Mouse (Mus musculus) mesoderm, embryonic 11.5 days (tissue): Measurements from ENCODE around the gene Pfn1.

Experiments used
- DNase-seq: peaks from one replicate; pipeline ENCODE4 v3.0.0-alpha.2; 2012; ENCODE audit warnings: low read depth, low spot score

Pfn1 gene

GRCm38 (mm10) chr11:70654198-70654922, at the start of gene Pfn1:
Gene Pfn1 (minus strand): TSS chr11:70654644.
- peak; percentile 82 for DNase-seq

- DNase-seq, result no peak
Measured at GRCm38 (mm10) chr11:70702781-70703180, 48.3 kb upstream of the Pfn1 start.

GRCm38 (mm10) chr11:70701984-70702733, 47.7 kb upstream of the Pfn1 start:
- no peak for DNase-seq

DNA sequence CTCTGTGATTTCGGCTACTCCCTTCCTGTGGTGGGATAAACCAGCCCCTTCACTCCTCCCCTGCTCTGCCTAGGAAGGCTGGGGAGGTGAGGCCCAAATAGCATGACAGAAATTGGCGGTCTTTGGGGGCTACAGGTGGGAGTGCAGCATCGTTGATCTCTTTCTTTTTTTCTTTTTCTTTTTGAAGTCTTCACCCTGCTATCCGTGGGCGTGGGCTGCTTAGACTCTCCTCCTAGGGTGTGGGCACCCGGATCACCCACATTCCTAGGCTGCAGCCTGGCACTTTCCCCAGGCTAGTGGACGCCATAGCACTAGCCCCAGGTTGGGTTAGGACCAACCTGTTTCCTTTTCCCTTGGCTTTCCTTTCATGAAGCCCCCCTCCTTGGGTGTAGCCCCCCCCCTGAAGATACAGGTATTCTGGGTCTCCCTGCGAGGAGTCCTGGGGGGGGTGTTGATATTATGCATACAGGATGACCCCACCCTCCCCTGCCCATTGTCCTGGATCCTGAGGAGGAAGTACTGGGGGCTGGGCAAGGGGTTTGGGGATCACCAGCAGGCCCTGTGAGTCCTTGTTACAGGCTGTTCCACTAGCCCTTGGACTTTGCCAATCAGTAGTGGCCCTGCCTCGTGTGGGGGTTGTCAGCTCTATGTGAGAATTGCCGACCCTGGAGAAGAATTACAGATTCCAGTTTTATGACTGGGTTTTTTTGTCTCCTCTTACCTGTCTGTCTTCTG, 46.9 kb upstream of the Pfn1 start:
- no peak for DNase-seq

- peak; percentile 51 for DNase-seq
Measured at GRCm38 (mm10) chr11:70700613-70701012, 46.2 kb upstream of the Pfn1 start.

GRCm38 (mm10) chr11:70699722-70700556, 45.5 kb upstream of the Pfn1 start, which contains the start of the genes Inca1 and Kif1c:
Gene Inca1 (minus strand): TSS chr11:70700155.
Gene Kif1c (plus strand): TSS chr11:70700548.
- DNase-seq, result peak; percentile 94

DNA sequence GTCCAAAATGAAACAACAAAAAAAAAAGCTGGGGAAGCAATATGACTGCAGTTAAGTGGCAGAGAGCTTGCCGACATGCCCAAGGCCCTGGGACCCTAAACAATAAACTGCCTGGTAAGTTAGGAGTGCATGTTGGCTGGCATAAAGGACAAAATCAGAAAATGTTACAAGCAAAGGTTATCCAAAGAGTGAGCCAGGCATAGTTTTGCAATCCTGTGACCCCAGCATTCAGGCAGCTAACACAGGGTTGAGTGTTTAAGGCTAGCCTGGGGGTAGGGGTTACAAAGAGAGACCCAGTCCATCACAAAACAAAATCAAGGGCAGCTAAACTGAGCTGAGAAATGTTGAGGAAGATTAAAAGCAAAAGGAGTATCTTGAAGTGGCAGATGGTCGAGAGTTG, 44.6 kb upstream of the Pfn1 start:
- no peak for DNase-seq

- DNase-seq, result no peak
Measured at GRCm38 (mm10) chr11:70697376-70697775, 42.9 kb upstream of the Pfn1 start.

DNA sequence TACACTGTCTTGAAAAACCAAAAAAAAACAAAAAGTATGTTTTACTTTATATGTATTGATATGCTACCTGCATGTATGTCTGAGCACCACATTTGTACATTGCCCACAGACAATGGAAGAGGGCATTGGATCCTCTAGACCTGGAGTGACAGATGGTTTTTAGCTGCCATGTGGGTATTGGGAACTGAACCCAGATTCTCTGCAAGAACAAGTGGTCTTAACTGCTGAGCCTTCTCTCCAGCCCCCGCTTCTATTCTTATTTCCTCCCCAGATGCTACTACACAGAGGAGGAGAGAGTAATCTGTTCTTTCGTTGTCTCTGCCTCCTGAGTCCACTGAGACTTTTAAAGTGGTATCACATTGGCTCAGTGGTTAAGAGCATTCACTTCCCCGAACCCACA, 39.1 kb upstream of the Pfn1 start:
- no peak for DNase-seq

GRCm38 (mm10) chr11:70689578-70689977, 35.1 kb upstream of the Pfn1 start:
- DNase-seq, result no peak

DNA sequence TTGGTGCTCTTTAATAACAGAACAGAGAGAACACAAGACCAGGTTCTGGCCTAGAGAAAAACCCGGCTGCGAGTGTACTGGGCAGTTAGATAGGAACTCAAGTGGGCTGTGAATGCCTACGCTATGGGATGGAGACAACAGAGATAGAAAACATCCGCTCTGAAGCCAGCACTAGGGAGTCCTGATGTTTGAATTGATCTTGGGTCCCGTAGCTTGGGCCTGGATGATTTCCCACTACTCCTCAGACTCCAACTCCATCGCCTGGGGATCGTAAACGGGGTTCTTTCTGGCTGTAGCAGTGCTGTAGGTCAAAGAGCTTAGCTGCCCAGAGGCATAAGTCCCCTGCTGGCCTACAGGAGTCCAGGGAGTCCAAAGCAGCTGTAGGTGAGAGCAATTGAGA, 33.9 kb upstream of the Pfn1 start:
- DNase-seq, result no peak

DNA sequence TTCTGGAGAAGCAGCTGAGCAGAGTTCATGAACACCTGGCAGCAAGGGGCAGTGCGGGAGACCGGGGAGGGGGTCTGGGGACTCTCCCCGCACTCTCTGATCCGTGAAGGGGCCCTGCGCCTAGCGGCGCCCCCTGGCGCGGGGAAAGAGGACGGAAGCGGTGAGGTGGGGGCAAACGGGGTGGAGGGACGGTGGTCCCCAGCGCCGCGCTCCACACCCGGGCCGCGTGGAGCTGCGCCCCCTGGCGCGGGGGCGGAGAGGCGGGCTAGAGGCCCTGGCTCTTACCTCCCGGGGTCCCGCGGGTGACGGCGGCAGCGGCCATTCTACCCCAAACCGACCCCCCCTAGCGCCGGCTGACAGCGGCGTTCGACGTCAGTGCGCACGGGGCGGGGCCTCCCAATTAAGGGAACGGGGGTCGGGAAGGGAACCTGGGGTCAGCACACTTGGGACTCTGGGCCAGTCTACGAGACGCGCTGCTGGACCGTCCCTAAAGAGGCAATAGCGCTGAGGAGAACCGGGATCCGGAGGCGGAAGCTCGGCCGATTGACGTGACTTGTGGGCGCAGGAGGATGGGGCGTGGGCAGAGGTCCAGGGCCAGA, 33.3 kb upstream of the Pfn1 start, which contains the start of gene Camta2:
Gene Camta2 (minus strand): TSS at position 505 of the 599 bp plus-strand sequence.
- peak; percentile 85 for DNase-seq

- DNase-seq, result peak; percentile 41
Measured at GRCm38 (mm10) chr11:70686901-70687566, 32.6 kb upstream of the Pfn1 start.

DNA sequence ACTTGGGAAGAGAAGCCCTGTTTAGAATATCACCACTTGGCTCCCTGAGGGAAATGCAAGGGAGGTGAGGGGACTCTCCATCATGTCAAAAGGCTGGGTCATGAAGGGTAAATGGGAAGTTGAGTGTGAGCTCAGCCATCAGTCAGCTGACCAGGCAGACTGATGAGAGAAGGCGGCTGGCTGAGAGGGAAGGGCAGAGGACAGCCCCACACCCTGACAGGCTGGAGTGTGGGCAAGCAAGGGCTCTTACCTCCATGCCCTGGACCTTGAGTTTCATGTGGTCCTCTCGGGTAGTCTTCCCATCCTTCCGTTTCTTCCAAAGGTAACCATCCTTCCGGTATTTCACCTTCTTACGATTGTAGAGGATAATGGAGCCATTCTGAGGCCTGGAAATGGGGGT, 29.2 kb upstream of the Pfn1 start:
- DNase-seq, result no peak

GRCm38 (mm10) chr11:70681897-70682581, 27.6 kb upstream of the Pfn1 start:
- DNase-seq, result peak; percentile 82

DNA sequence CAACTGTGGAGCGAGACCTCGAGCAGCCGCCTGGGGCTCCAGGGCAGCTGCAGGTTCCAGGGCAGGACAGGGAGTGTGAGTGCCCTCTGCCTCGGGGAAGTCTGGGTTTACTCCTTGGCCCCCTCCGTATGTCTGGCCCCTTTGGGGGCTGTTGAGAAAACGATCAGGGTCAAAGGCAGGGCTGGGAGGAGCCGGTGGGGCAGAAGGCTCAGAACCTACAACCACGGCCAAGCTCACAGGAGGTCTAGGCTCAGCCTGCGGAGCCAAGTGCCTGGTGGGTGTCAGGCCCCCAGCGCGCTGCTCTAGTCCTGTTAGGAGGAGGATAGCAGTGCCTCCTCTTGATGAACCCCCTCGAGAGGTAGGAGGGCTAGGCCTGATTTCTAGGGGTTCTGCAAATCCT, 26.7 kb upstream of the Pfn1 start:
- DNase-seq, result no peak

GRCm38 (mm10) chr11:70679894-70680293, 25.4 kb upstream of the Pfn1 start:
- no peak for DNase-seq

DNA sequence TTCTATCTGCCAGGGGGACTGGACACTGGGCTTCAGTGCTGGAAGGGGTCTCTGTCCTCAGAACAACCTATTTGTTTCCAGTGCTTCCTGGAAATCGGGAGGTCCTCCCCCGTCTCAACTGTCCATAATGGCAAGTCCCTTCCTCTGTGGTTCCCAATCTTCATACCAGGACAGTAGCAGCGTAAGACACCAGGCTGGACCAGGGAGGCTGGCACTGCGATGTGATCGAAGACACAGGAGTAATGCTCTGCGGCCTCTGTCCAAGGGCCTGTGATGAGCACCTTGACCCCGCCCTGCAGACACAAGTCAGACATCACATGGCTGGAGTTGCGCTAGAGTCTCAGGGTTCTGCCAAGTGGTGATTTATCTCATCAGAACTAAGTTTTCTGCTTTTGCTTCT, 24.9 kb upstream of the Pfn1 start:
- DNase-seq, result no peak

DNA sequence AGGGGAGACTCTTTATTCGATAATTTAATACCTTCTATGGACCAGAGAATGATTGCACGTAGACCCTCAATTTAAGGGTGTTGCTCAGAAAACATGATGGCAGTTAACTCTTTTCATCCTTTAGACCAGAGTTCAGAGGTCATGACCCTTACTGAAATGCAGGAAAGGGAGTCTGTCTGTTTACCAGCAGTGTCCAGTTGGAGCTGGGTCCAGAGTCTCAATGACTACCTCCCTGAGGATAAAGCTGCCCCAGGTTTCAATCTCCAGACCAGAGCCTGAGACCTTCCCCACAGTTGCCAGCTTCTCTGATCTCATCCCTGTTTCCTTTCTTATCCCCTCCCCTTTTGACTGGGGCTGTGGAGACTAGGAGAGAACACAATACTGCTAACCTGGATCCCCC, 24.1 kb upstream of the Pfn1 start:
- no peak for DNase-seq

- DNase-seq, result no peak
Measured at GRCm38 (mm10) chr11:70678092-70678491, 23.6 kb upstream of the Pfn1 start.
